Mouse (Mus musculus) neural tube, embryonic 11.5 days (tissue): Measurements from ENCODE around the gene Zzef1. TPM values are rescaled to one million over a fixed set of nuclear protein-coding genes. Genes with fewer than 3 reads are reported as not detected.
A peak's percentile ranks its signal among the peaks of the same experiment; 100 is the strongest.

Experiments used
- ATAC-seq: fragments of 200-750 bp; cut with Nextera tagmentation; 2 replicates; pipeline ENCODE4 v1.8.0; 2017; ENCODE audit warnings: moderate number of reproducible peaks, mild to moderate bottlenecking, moderate TSS enrichment, moderate library complexity; ENCODE audit not compliant: insufficient read depth, low FRiP score, low TSS enrichment
- DNase-seq: peaks from one replicate; pipeline ENCODE4 v3.0.0-alpha.2; 2015; ENCODE audit warnings: low spot score
- H3K27ac ChIP-seq: fragments of 300-500 bp; sonication (generic); 2 replicates; pipeline ENCODE4 v1.5.1; 2014; ENCODE audit warnings: low read depth, mild to moderate bottlenecking, low read length
- H3K27me3 ChIP-seq: fragments of 300-500 bp; sonication (generic); 2 replicates; pipeline ENCODE4 v1.6.1; 2014; ENCODE audit warnings: mild to moderate bottlenecking, low read length, mixed read lengths; ENCODE audit not compliant: control insufficient read depth, insufficient read depth
- H3K36me3 ChIP-seq: fragments of 300-500 bp; sonication (generic); 2 replicates; pipeline ENCODE4 v1.6.1; 2014; ENCODE audit warnings: mild to moderate bottlenecking, low read length, moderate library complexity, mixed read lengths; ENCODE audit not compliant: control insufficient read depth, insufficient read depth
- H3K4me1 ChIP-seq: fragments of 300-500 bp; sonication (generic); 2 replicates; pipeline ENCODE4 v1.6.1; 2014; ENCODE audit warnings: low read length, mixed read lengths; ENCODE audit not compliant: control insufficient read depth, insufficient read depth
- H3K4me2 ChIP-seq: fragments of 300-500 bp; sonication (generic); 2 replicates; pipeline ENCODE4 v1.6.1; 2014; ENCODE audit warnings: low read depth, mild to moderate bottlenecking, moderate library complexity
- H3K4me3 ChIP-seq: fragments of 300-500 bp; sonication (generic); 2 replicates; pipeline ENCODE4 v1.5.1; 2014; ENCODE audit warnings: low read depth, low read length
- H3K9ac ChIP-seq: fragments of 300-500 bp; sonication (generic); 2 replicates; pipeline ENCODE4 v1.6.1; 2014; ENCODE audit warnings: mild to moderate bottlenecking, low read length
- H3K9me3 ChIP-seq: fragments of 300-500 bp; sonication (generic); 2 replicates; pipeline ENCODE4 v1.6.1; 2016; ENCODE audit warnings: low read length; ENCODE audit not compliant: control insufficient read depth
- WGBS: fragments of 180-500 bp; shearing (Covaris S2); extraction: QIAGEN DNeasy Blood & Tissue Kit; methylation state at CpG from one replicate; pipeline ENCODE4 v1.1.7; 2014; 5-methylcytosine and 5-hydroxymethylcytosine counted together
- polyA plus RNA-seq: library from polyadenylated mRNA; unstranded; fragments of >200 nt; fragmentation: Nextera tagmentation; extraction: Ambion mirVana; gene quantifications from 2 replicates; pipeline ENCODE4 v1.2.1, GENCODE M21; 2014

Zzef1 gene
- polyA plus RNA-seq: 10.0 and 10.6 TPM in 2 replicates

- Histone ChIP-seq H3K27ac (peak within 1 kb of the TSS; percentile 83), H3K9ac (peak within 1 kb of the TSS; percentile 92), H3K36me3 (no peaks in the 10 kb centered on the region), H3K4me3 (peak within 1 kb of the TSS; percentile 97), H3K27me3 (no peaks in the 10 kb centered on the region), H3K9me3 (no peaks in the 10 kb centered on the region), H3K4me1 (peaks cover 6% of the 10 kb centered on the region), H3K4me2 (peak within 1 kb of the TSS; percentile 79)
- ATAC-seq (peak; percentile 91), DNase-seq (peak; percentile 95)
- WGBS: under 1% methylated on average over 69 of the region's 69 CpGs
These were observed at the start of gene Zzef1, which contains the start of gene Cyb5d2 for GRCm38 (mm10) chr11:72795455-72796295. TSS of gene Zzef1 (plus strand) at chr11:72796226. TSS of gene Cyb5d2 (minus strand) at chr11:72796142.

- DNase-seq (no peak), ATAC-seq (no peak)
- H3K9ac ChIP-seq: no peak overlapping the region
- H3K4me2 ChIP-seq: no peak overlapping the region
- 52% methylated on average over 2 of the region's 2 CpGs for whole genome bisulfite sequencing
- H3K4me1 ChIP-seq: no peaks in the 10 kb centered on the region
- H3K9me3 ChIP-seq: no peaks in the 10 kb centered on the region
- H3K27ac ChIP-seq: no peak overlapping the region
- H3K27me3 ChIP-seq: no peaks in the 10 kb centered on the region
- H3K36me3 ChIP-seq: peaks cover 13% of the 10 kb centered on the region
- no peak overlapping the region for H3K4me3 ChIP-seq
These were observed 44.1 kb upstream of the Zzef1 start for GRCm38 (mm10) chr11:72751956-72752355.

GRCm38 (mm10) chr11:72758316-72758715 is 37.7 kb upstream of the Zzef1 start:
- WGBS: 92% methylated on average over 5 of the region's 5 CpGs
- H3K4me2 ChIP-seq: no peak overlapping the region
- peaks cover 6% of the 10 kb centered on the region for H3K36me3 ChIP-seq
- no peaks in the 10 kb centered on the region for H3K4me1 ChIP-seq
- H3K9ac ChIP-seq: no peak overlapping the region
- ATAC-seq: no peak
- H3K27me3 ChIP-seq: no peaks in the 10 kb centered on the region
- no peaks in the 10 kb centered on the region for H3K9me3 ChIP-seq
- H3K27ac ChIP-seq: no peak overlapping the region
- no peak overlapping the region for H3K4me3 ChIP-seq
- DNase-seq: no peak

DNA sequence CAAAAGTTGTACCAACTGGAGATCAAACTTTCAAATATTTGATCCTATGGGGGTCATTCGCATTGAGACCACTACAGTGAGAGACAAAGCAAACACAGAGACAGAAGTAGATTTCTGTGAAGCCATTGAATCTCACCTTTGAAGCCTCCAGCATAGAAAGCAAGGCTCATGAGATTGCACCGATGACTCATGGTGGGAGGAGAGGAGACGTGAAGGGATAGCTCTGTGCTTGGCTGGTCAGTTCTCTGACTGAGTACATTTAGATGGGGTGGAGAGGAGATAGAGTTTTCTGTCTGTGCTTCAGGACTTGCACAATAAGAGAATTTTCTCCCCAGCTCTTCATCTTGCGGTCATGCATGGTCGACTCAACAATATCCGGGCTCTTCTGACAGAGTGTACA is 36.4 kb upstream of the Zzef1 start:
- Histone ChIP-seq H3K36me3 (peaks cover 6% of the 10 kb centered on the region), H3K9me3 (no peaks in the 10 kb centered on the region), H3K27ac (no peak overlapping the region), H3K9ac (no peak overlapping the region), H3K4me3 (no peak overlapping the region), H3K4me2 (no peak overlapping the region), H3K4me1 (no peaks in the 10 kb centered on the region), H3K27me3 (no peaks in the 10 kb centered on the region)
- DNase-seq (no peak), ATAC-seq (no peak)
- WGBS: 92% methylated on average over 6 of the region's 6 CpGs

- H3K4me1 ChIP-seq: no peaks in the 10 kb centered on the region
- no peak overlapping the region for H3K9ac ChIP-seq
- H3K4me3 ChIP-seq: no peak overlapping the region
- ATAC-seq: no peak
- H3K36me3 ChIP-seq: peaks cover 4% of the 10 kb centered on the region
- DNase-seq: no peak
- H3K9me3 ChIP-seq: no peaks in the 10 kb centered on the region
- 76% methylated on average over 1 of the region's 1 CpGs for WGBS
- no peaks in the 10 kb centered on the region for H3K27me3 ChIP-seq
- no peak overlapping the region for H3K27ac ChIP-seq
- no peak overlapping the region for H3K4me2 ChIP-seq
These were observed 35.2 kb upstream of the Zzef1 start for GRCm38 (mm10) chr11:72760781-72761180.

GRCm38 (mm10) chr11:72764270-72764669 is 31.8 kb upstream of the Zzef1 start:
- no peak overlapping the region for H3K4me3 ChIP-seq
- WGBS: 89% methylated on average over 4 of the region's 4 CpGs

DNA sequence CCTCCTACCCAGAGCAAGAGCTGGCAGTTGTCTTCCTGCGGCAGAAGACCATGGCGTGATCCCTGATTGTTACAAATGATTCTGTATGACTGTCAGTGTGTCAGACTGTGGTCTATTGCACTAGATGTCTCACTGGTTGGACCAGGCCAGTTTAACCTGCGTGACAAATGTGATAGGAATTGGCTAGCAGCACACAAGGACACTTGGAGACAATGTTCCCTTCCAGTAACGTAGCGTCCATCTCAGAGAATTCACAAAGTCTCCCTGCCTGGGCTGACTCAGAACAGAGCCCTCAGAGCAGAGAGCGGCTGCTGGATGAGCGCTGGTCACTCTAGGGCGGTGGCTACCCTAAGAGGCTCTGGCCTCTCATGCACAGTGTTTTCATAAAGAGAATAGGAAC is 28.3 kb upstream of the Zzef1 start:
- Histone ChIP-seq H3K27me3 (no peaks in the 10 kb centered on the region), H3K4me2 (no peak overlapping the region), H3K9me3 (no peaks in the 10 kb centered on the region), H3K9ac (no peak overlapping the region), H3K27ac (no peak overlapping the region), H3K36me3 (peaks cover 7% of the 10 kb centered on the region), H3K4me3 (no peak overlapping the region), H3K4me1 (no peaks in the 10 kb centered on the region)
- ATAC-seq (no peak), DNase-seq (no peak)
- WGBS: 93% methylated on average over 8 of the region's 8 CpGs

More at GRCm38 (mm10) chr11:72764270-72764669, 31.8 kb upstream of the Zzef1 start:
- Histone ChIP-seq H3K36me3 (peaks cover 9% of the 10 kb centered on the region), H3K4me2 (no peak overlapping the region), H3K27me3 (no peaks in the 10 kb centered on the region), H3K27ac (no peak overlapping the region), H3K9me3 (no peaks in the 10 kb centered on the region), H3K9ac (no peak overlapping the region), H3K4me1 (no peaks in the 10 kb centered on the region)
- ATAC-seq (no peak), DNase-seq (no peak)

- ATAC-seq (no peak), DNase-seq (no peak)
- no peaks in the 10 kb centered on the region for H3K27me3 ChIP-seq
- H3K9ac ChIP-seq: no peak overlapping the region
- no peak overlapping the region for H3K4me3 ChIP-seq
- WGBS: 95% methylated on average over 3 of the region's 3 CpGs
- H3K4me1 ChIP-seq: no peaks in the 10 kb centered on the region
- no peaks in the 10 kb centered on the region for H3K9me3 ChIP-seq
- H3K4me2 ChIP-seq: no peak overlapping the region
- no peak overlapping the region for H3K27ac ChIP-seq
- peaks cover 7% of the 10 kb centered on the region for H3K36me3 ChIP-seq
These were observed 27.0 kb upstream of the Zzef1 start for GRCm38 (mm10) chr11:72769061-72769460.

- WGBS: 90% methylated on average over 3 of the region's 3 CpGs
These were observed 25.7 kb upstream of the Zzef1 start for GRCm38 (mm10) chr11:72770324-72770723.

More at GRCm38 (mm10) chr11:72770324-72770723, 25.7 kb upstream of the Zzef1 start:
- Histone ChIP-seq H3K36me3 (peaks cover 7% of the 10 kb centered on the region), H3K27me3 (no peaks in the 10 kb centered on the region), H3K4me1 (no peaks in the 10 kb centered on the region), H3K9me3 (no peaks in the 10 kb centered on the region), H3K4me2 (no peak overlapping the region), H3K9ac (no peak overlapping the region), H3K4me3 (no peak overlapping the region), H3K27ac (no peak overlapping the region)
- DNase-seq (no peak), ATAC-seq (no peak)
